Mouse (Mus musculus) brain, embryonic 14.5 days (tissue): ENCODE measurements at regions not wholly inside any gene's neighbourhood (a gene's known extent, or its start where the extent isn't known, plus 50 kb on each side); places are given as distances from the start of the nearest gene placed in this dataset.

Source experiments
- CTCF ChIP-seq: fragments of 200-500 bp; IDR thresholded peaks from 2 replicates; pipeline ENCODE4 v1.5.1; 2012; ENCODE audit warnings: inconsistent platforms, mild to moderate bottlenecking, moderate library complexity, borderline replicate concordance; ENCODE audit not compliant: insufficient read depth, insufficient read length; ENCODE audit errors: extremely low read depth
- POLR2A ChIP-seq: fragments of 200-500 bp; IDR thresholded peaks from 2 replicates; pipeline ENCODE4 v1.6.1; 2012; ENCODE audit warnings: mild to moderate bottlenecking, inconsistent platforms, borderline replicate concordance; ENCODE audit not compliant: poor library complexity, insufficient read depth, insufficient read length, severe bottlenecking; ENCODE audit errors: extremely low read depth

DNA sequence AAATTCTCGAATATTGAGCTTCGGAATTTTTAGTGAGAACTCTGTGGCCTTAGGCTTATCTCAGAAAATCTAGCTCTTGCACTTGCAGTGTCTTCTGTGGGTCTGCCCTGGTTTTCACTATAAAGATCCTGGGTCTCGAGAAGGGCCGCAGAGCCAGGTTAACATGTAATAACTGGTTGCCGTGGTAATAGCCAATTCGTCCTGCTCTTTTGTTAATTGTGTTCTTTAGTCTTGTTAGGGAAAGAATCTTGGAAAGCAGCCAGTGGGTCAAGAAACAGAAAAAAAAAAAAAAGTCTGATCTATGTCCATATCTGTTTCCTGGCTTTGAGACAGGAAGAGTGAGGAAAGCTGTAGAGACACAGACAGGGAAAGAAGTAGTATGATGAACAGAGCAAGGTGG is 217.9 kb downstream of the Tpbg start:
- TF ChIP-seq POLR2A, result no peak
- TF ChIP-seq CTCF, result no peak
